Mouse (Mus musculus): ENCODE measurements around the gene Agap1. TPM values are rescaled to one million over a fixed set of nuclear protein-coding genes. Genes with fewer than 3 reads are reported as not detected.
A peak's percentile ranks its signal among the peaks of the same experiment; 100 is the strongest.

Agap1 gene
- total RNA-seq, 2 experiments from 2014 or later, result 49.2 to 71.7 TPM

DNA sequence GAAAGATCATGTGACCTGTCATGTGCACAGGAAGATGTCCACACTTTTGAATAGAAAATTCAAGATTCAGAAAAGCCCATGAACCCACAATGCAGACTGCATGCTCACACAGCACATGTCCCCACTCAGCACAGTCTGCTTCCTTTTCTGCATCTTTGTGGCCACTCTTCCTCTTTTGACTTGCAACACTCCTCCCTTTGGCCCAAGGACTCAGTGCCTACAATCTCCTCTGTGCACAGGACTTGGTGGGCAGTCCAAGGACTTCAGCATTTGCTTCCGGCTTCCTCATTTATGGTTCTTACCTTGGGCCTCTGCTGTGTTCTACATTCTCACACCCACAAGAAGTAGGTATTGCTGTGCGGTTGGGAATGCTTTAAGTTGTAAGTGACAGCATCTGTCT, 447.6 kb downstream of the Agap1 start:
- no peak for DNase-seq

- DNase-seq, result no peak
These were observed 448.0 kb downstream of the Agap1 start for GRCm38 (mm10) chr1:89902641-89903040.

DNA sequence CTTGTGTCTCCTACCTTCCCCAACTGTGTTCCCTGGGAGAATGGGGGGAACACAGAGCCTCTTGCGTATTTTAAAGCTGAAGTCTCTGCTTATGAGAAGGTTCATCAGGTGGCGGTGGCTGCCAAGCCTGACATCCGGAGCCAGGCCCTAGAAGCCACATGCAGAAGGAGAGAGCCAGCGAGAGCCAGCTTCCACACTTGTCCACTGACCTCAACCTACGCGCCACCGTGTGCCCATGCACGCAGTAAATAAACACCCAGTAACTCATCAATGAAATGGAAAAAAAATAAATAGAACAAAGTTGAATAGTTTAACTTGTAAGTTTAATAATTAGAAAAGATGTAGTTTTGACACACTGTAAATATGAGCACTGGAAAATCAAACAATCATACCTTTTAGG, 455.2 kb downstream of the Agap1 start:
- DNase-seq, result no peak

DNA sequence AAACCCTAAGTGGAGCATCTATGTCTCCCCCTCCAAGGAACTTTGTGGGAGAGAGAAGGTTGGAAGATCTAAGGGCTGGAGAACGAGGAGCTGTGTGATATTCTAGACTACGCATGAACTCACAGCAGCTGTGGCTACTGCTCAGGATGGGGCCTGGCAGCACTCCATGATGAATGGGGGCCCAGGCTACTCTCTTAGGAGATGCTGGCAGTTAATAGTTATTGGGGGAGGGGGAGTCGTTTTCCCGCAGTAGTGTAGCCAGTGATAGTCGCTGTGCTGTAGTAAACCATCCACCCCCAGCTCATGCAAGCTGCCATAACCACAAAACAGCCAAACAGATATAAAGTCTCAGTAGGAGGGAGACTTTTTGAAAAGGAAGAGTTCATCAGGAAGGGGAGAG, 457.8 kb downstream of the Agap1 start:
- no peak for DNase-seq

- DNase-seq, result no peak
These were observed 459.0 kb downstream of the Agap1 start for GRCm38 (mm10) chr1:89913611-89914010.

DNA sequence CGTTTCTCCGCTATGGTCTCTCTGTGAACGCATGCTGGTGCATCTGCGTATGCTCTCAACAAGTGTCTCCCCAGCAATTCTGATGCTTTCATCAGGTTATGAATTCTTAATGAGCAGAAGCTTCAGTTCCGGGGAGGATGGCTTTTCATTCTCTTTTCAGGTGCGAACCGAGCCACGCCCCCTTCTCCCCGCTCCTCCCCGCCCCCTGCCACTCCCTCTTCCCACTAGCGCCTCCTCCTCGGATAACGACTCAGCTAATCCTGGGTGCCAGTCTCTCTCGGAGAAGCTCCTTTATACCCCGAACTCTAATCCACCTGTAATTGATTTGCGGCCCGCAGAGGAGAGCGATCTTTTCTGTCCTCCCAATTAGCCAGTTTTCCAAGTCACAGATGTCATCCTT, 463.5 kb downstream of the Agap1 start:
- DNase-seq, result no peak

GRCm38 (mm10) chr1:89919206-89919605, 464.6 kb downstream of the Agap1 start:
- DNase-seq, result no peak

DNA sequence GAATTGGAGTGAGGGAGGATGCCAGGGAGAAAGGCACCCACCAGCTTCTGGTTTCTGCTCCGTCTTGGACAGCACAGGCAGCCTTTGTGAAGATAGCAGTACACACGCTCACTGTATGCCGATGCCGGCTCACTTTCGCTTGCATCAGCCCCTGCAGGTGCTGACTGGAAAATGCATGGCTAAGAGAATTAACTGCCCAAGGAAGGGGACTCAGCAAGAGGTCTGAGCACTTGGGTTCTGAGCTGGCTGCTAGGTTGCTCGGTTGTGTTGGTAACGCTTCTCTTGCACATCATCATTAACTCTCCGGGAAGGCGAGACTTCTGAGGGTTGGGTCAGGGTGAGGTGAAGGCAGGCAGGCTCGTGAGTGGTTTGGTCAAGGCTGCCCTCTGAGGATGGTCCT, 467.2 kb downstream of the Agap1 start:
- DNase-seq, result no peak

DNA sequence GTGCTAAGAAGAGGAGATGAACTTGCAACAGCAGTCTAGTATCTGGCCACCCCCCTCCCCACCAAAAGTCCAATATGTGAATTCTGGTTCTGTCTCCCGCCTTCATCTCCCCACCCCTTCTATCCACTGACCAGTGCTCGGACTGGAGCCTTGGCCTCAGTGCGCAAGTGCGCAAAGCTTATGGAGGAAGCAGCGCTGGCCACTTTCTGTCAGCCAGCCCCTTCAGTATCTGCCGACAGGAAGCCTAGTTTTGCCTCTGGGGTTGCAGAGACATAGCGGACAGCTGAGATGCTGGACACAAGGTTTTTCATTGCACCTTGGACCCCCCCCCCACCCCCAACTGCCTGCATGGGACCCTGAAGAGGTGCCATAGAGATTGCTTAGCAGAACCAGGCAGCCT, 467.7 kb downstream of the Agap1 start:
- DNase-seq, result no peak

DNA sequence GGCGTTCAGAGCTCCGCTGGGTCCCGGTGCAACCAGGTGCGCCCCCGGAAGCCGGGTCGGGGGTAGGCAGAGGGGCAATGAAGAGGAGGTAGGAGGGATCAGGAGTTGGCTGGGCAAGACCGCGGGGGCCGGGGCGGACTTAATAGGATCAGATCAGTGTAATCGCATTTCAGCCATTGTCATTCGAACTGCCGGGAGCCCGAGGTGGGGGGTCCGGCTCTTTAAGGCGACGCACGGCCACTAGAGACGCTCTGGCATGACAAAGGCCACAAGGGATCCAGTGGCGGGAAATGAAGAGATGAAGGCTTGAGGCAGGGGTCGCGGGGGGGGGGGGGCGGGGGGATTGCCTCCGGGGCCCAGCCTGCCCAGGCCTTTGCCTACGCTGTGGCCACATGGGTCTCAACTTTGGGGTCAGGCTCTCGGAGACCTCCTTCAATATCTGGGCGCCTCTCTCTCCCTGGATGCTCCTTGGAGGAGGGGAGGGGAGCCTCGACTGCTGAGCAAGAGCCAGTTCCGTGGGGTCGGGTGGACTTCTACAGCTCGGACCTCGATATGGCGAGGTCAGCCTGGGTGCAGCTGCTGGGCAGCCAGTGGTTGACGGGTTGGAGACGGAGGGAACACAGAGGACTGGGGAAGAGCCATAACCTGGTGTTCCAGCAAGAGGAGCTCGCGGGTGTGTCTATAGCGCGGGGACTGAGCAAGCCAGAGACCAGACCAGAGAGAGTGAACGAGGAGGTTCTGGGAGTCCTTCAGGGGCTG, 468.5 kb downstream of the Agap1 start:
- no peak for DNase-seq

GRCm38 (mm10) chr1:89923642-89924020, 469.0 kb downstream of the Agap1 start:
- DNase-seq, result no peak

GRCm38 (mm10) chr1:89925501-89926190, 471.0 kb downstream of the Agap1 start:
- DNase-seq, result no peak

DNA sequence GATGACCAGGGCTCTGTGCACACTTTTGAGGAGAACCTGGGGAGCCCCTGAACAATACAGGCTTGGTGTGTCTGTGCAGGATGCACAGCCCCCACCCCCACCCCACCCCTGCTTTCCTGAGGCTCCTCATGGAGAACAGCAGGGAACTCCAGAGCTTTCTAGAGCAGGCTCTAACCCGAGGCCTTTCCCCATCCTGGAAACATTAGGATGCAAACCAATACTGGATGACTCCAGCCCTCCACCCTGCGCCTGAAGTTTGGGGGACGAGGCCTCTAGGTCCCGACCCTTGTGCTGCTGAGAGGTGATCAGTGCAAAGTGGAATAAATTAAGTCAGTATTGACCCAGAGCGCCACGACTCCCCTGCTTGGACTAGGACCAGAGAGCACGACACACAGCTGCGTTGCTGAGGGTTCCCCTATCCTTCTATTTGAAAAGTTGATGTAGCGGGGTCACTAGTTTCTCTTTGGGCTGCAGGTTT, 472.0 kb downstream of the Agap1 start:
- no peak for DNase-seq

- peak; percentile 34 to 40 for DNase-seq
These were observed 472.6 kb downstream of the Agap1 start for GRCm38 (mm10) chr1:89927061-89927661.

GRCm38 (mm10) chr1:89928676-89929075, 474.1 kb downstream of the Agap1 start:
- DNase-seq, result no peak

GRCm38 (mm10) chr1:89929181-89929580, 474.6 kb downstream of the Agap1 start:
- DNase-seq, result no peak

DNA sequence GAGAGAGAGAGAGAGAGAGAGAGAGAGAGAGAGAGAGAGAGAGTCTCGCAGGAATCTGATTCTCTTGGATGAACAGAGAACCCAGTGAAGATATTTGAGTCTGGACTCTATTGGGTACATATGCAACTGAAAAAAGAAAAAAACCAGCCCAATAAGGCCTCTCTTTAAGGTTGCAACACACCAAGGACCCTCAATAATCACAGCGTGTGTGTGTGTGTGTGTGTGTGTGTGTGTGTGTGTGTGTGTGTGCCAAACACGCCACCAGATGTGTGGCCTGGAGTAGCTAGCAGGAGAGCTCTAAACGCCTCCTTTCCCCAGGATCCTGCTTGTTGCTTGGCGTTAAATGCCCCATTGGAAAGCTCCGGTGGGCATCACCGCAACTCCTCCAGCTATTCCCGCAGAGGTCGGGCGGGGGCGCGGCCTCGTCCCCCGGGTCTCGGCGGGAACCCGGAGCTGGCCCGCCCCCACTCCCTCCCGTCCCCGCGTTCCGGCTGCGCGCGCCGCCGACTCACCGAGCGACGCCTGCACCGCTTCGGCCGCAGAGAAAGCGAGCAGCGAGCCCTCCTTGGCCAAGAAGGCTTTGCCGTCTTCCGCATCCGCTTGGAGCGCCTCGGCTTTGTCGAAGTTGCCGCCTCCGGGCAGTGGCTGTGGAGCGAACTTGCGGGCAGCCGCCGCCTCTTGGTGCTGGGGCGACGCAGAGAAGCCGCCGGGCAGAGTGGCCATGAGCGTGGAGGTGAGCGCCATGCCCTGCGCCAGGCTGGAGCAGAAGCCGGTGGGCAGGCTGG, 475.3 kb downstream of the Agap1 start:
- peak in 1 of 2 experiments; percentile 7 for DNase-seq

GRCm38 (mm10) chr1:89930551-89930950, 475.9 kb downstream of the Agap1 start:
- DNase-seq, result no peak

GRCm38 (mm10) chr1:89931120-89931519, 476.5 kb downstream of the Agap1 start, which contains the start of gene Gbx2:
TSS of gene Gbx2 (minus strand) at chr1:89931179.
- peak; percentile 60 for DNase-seq

GRCm38 (mm10) chr1:89932021-89932423, 477.4 kb downstream of the Agap1 start:
- no peak for DNase-seq

GRCm38 (mm10) chr1:89932616-89933015, 478.0 kb downstream of the Agap1 start:
- DNase-seq, result no peak

DNA sequence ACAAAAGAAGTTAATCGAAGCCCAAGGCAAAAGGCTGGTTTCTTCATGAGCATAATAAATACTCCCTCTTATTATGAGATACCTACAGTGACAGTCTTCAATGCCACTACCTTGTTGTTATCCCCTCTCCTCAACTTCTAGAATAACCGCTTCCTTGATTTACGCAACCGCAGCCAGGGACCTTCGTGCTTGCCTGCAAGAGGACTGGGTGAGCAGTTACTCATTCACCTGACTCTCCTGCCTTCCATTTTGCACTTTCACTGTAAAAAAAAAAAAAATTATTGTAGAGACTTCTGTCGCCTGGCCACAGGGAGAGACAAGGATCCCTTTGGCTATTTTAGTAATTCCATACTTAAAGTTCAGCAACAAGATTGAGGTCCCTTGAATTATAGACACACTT, 478.4 kb downstream of the Agap1 start:
- DNase-seq, result no peak

Measured in adrenal gland, postnatal 36 days (tissue).